Mouse (Mus musculus) heart, embryonic 13.5 days (tissue): ENCODE measurements around the gene Dlg2. TPM values are rescaled to one million over a fixed set of nuclear protein-coding genes. Genes with fewer than 3 reads are reported as not detected.

Experiments used
- ATAC-seq: fragments of 200-750 bp; cut with Nextera tagmentation; 2 replicates; pipeline ENCODE4 v1.8.0; 2017; ENCODE audit warnings: moderate TSS enrichment; ENCODE audit not compliant: insufficient number of reproducible peaks, low FRiP score, low TSS enrichment; ENCODE audit errors: extremely low read depth
- H3K27ac ChIP-seq: fragments of 300-500 bp; sonication (generic); replicated peaks from 2 replicates; pipeline ENCODE4 v1.5.1; 2015; ENCODE audit warnings: moderate library complexity, mild to moderate bottlenecking, inconsistent platforms
- H3K27me3 ChIP-seq: fragments of 300-500 bp; sonication (generic); replicated peaks from 2 replicates; pipeline ENCODE4 v1.6.1; 2015; ENCODE audit warnings: mild to moderate bottlenecking, inconsistent platforms
- H3K36me3 ChIP-seq: fragments of 300-500 bp; sonication (generic); 2 replicates; pipeline ENCODE4 v1.6.1; 2015; ENCODE audit warnings: mild to moderate bottlenecking, inconsistent platforms
- H3K4me1 ChIP-seq: fragments of 300-500 bp; sonication (generic); 2 replicates; pipeline ENCODE4 v1.6.1; 2015; ENCODE audit warnings: inconsistent platforms
- H3K4me2 ChIP-seq: fragments of 300-500 bp; sonication (generic); 2 replicates; pipeline ENCODE4 v1.6.1; 2015; ENCODE audit warnings: inconsistent platforms, mild to moderate bottlenecking, moderate library complexity
- H3K4me3 ChIP-seq: fragments of 300-500 bp; sonication (generic); 2 replicates; pipeline ENCODE4 v1.5.1; 2015; ENCODE audit warnings: moderate library complexity, mild to moderate bottlenecking, inconsistent platforms
- H3K9ac ChIP-seq: fragments of 300-500 bp; sonication (generic); 2 replicates; pipeline ENCODE4 v1.6.1; 2015; ENCODE audit warnings: inconsistent platforms, mild to moderate bottlenecking, moderate library complexity
- H3K9me3 ChIP-seq: fragments of 300-500 bp; sonication (generic); 2 replicates; pipeline ENCODE4 v1.6.1; 2016; ENCODE audit warnings: inconsistent platforms
- WGBS: fragments of 180-500 bp; shearing (Covaris S2); methylation state at CpG from one replicate; pipeline ENCODE4 v1.1.7; 2015; ENCODE audit warnings: mixed read lengths; 5-methylcytosine and 5-hydroxymethylcytosine counted together
- polyA plus RNA-seq: library from polyadenylated mRNA; unstranded; fragments of >200 nt; fragmentation: Nextera tagmentation; extraction: Ambion mirVana; gene quantifications from 2 replicates; pipeline ENCODE4 v1.2.1, GENCODE M21; 2015

Gene Dlg2
- polyA plus RNA-seq, 1 experiment from 2014 or later, result 7.2 TPM

GRCm38 (mm10) chr7:91431594-91432240 is 955.2 kb downstream of the Dlg2 start:
- 42% methylated on average over 11 of the region's 11 CpGs for WGBS
- Histone ChIP-seq H3K27me3 (no peaks in the 10 kb centered on the region), H3K4me3 (no peak overlapping the region), H3K36me3 (no peaks in the 10 kb centered on the region), H3K9me3 (no peaks in the 10 kb centered on the region), H3K27ac (no peak overlapping the region), H3K4me2 (no peak overlapping the region), H3K4me1 (no peaks in the 10 kb centered on the region), H3K9ac (no peak overlapping the region)
- no peak for ATAC-seq

GRCm38 (mm10) chr7:91432563-91432962 is 956.1 kb downstream of the Dlg2 start:
- Histone ChIP-seq H3K4me1 (no peaks in the 10 kb centered on the region), H3K27me3 (no peaks in the 10 kb centered on the region), H3K27ac (no peak overlapping the region), H3K4me2 (no peak overlapping the region), H3K36me3 (no peaks in the 10 kb centered on the region), H3K9ac (no peak overlapping the region), H3K9me3 (no peaks in the 10 kb centered on the region), H3K4me3 (no peak overlapping the region)
- 90% methylated on average over 4 of the region's 4 CpGs for WGBS
- no peak for ATAC-seq

GRCm38 (mm10) chr7:91434739-91435138 is 958.3 kb downstream of the Dlg2 start:
- Histone ChIP-seq H3K4me1 (no peaks in the 10 kb centered on the region), H3K9ac (no peak overlapping the region), H3K9me3 (no peaks in the 10 kb centered on the region), H3K27ac (no peak overlapping the region), H3K4me3 (no peak overlapping the region), H3K4me2 (no peak overlapping the region), H3K27me3 (no peaks in the 10 kb centered on the region), H3K36me3 (no peaks in the 10 kb centered on the region)
- no peak for ATAC-seq
- WGBS, result 70% methylated on average over 5 of the region's 5 CpGs

- no peaks in the 10 kb centered on the region for H3K27me3 ChIP-seq
- H3K4me1 ChIP-seq, result no peaks in the 10 kb centered on the region
- no peak for ATAC-seq
- no peaks in the 10 kb centered on the region for H3K36me3 ChIP-seq
- no peak overlapping the region for H3K4me2 ChIP-seq
- 58% methylated on average over 6 of the region's 6 CpGs for WGBS
- no peak overlapping the region for H3K9ac ChIP-seq
- no peak overlapping the region for H3K27ac ChIP-seq
- H3K9me3 ChIP-seq, result no peaks in the 10 kb centered on the region
- no peak overlapping the region for H3K4me3 ChIP-seq
Observed at GRCm38 (mm10) chr7:91440326-91440725, 963.9 kb downstream of the Dlg2 start.

- H3K27me3 ChIP-seq, result no peaks in the 10 kb centered on the region
- no peak overlapping the region for H3K27ac ChIP-seq
- no peak overlapping the region for H3K9ac ChIP-seq
- H3K36me3 ChIP-seq, result no peaks in the 10 kb centered on the region
- no peak overlapping the region for H3K4me3 ChIP-seq
- H3K9me3 ChIP-seq, result no peaks in the 10 kb centered on the region
- no peaks in the 10 kb centered on the region for H3K4me1 ChIP-seq
- 56% methylated on average over 11 of the region's 11 CpGs for WGBS
- no peak overlapping the region for H3K4me2 ChIP-seq
- no peak for ATAC-seq
Observed at GRCm38 (mm10) chr7:91442447-91443376, 966.2 kb downstream of the Dlg2 start.

GRCm38 (mm10) chr7:91443377-91443714 is 966.9 kb downstream of the Dlg2 start:
- 74% methylated on average over 5 of the region's 5 CpGs for WGBS
- ATAC-seq, result no peak
- Histone ChIP-seq H3K4me1 (no peaks in the 10 kb centered on the region), H3K36me3 (no peaks in the 10 kb centered on the region), H3K9ac (no peak overlapping the region), H3K27ac (no peak overlapping the region), H3K4me2 (no peak overlapping the region), H3K9me3 (no peaks in the 10 kb centered on the region), H3K4me3 (no peak overlapping the region), H3K27me3 (no peaks in the 10 kb centered on the region)

GRCm38 (mm10) chr7:91443913-91444312 is 967.4 kb downstream of the Dlg2 start:
- 47% methylated on average over 3 of the region's 3 CpGs for WGBS
- no peak overlapping the region for H3K4me3 ChIP-seq
- no peak overlapping the region for H3K27ac ChIP-seq
- H3K27me3 ChIP-seq, result no peaks in the 10 kb centered on the region
- no peaks in the 10 kb centered on the region for H3K9me3 ChIP-seq
- ATAC-seq, result no peak
- no peaks in the 10 kb centered on the region for H3K4me1 ChIP-seq
- H3K36me3 ChIP-seq, result no peaks in the 10 kb centered on the region
- H3K4me2 ChIP-seq, result no peak overlapping the region
- H3K9ac ChIP-seq, result no peak overlapping the region

GRCm38 (mm10) chr7:91444728-91445127 is 968.3 kb downstream of the Dlg2 start:
- 69% methylated on average over 3 of the region's 3 CpGs for WGBS
- Histone ChIP-seq H3K36me3 (no peaks in the 10 kb centered on the region), H3K4me1 (no peaks in the 10 kb centered on the region), H3K9ac (no peak overlapping the region), H3K27ac (no peak overlapping the region), H3K9me3 (no peaks in the 10 kb centered on the region), H3K27me3 (no peaks in the 10 kb centered on the region), H3K4me3 (no peak overlapping the region), H3K4me2 (no peak overlapping the region)
- no peak for ATAC-seq

- no peak overlapping the region for H3K4me2 ChIP-seq
- 0% methylated on average over 1 of the region's 1 CpGs for WGBS
- no peaks in the 10 kb centered on the region for H3K9me3 ChIP-seq
- H3K4me1 ChIP-seq, result no peaks in the 10 kb centered on the region
- no peaks in the 10 kb centered on the region for H3K36me3 ChIP-seq
- H3K9ac ChIP-seq, result no peak overlapping the region
- H3K27ac ChIP-seq, result no peak overlapping the region
- H3K4me3 ChIP-seq, result no peak overlapping the region
- ATAC-seq, result no peak
- no peaks in the 10 kb centered on the region for H3K27me3 ChIP-seq
Observed at GRCm38 (mm10) chr7:91456796-91457195, 980.3 kb downstream of the Dlg2 start.

- Histone ChIP-seq H3K4me2 (no peak overlapping the region), H3K27me3 (no peaks in the 10 kb centered on the region), H3K9me3 (no peaks in the 10 kb centered on the region), H3K27ac (no peak overlapping the region), H3K4me3 (no peak overlapping the region), H3K36me3 (no peaks in the 10 kb centered on the region), H3K9ac (no peak overlapping the region), H3K4me1 (no peaks in the 10 kb centered on the region)
- 2% methylated on average over 1 of the region's 1 CpGs for WGBS
- ATAC-seq, result no peak
Observed at GRCm38 (mm10) chr7:91457207-91457606, 980.7 kb downstream of the Dlg2 start.

- WGBS, result 79% methylated on average over 3 of the region's 3 CpGs
- no peak overlapping the region for H3K27ac ChIP-seq
Observed at GRCm38 (mm10) chr7:91461352-91461751, 984.9 kb downstream of the Dlg2 start.

GRCm38 (mm10) chr7:91463256-91463655 is 986.8 kb downstream of the Dlg2 start:
- Histone ChIP-seq H3K27me3 (no peaks in the 10 kb centered on the region), H3K4me3 (no peak overlapping the region), H3K36me3 (no peaks in the 10 kb centered on the region), H3K4me1 (no peaks in the 10 kb centered on the region), H3K27ac (no peak overlapping the region), H3K4me2 (no peak overlapping the region), H3K9ac (no peak overlapping the region), H3K9me3 (no peaks in the 10 kb centered on the region)
- 54% methylated on average over 7 of the region's 7 CpGs for WGBS
- no peak for ATAC-seq

More at GRCm38 (mm10) chr7:91461352-91461751, 984.9 kb downstream of the Dlg2 start:
- Histone ChIP-seq H3K4me2 (no peak overlapping the region), H3K4me3 (no peak overlapping the region), H3K36me3 (no peaks in the 10 kb centered on the region), H3K9me3 (no peaks in the 10 kb centered on the region), H3K27me3 (no peaks in the 10 kb centered on the region), H3K4me1 (no peaks in the 10 kb centered on the region), H3K9ac (no peak overlapping the region)
- no peak for ATAC-seq
